Mouse (Mus musculus) stomach, postnatal 0 days (tissue): ENCODE results near the gene Fhit.

Source experiments
- CTCF ChIP-seq: IDR thresholded peaks from 2 replicates; pipeline ENCODE4 v1.5.1; 2016; ENCODE audit warnings: antibody characterized with exemption, low read depth, mild to moderate bottlenecking, moderate library complexity
- EP300 ChIP-seq: optimal IDR thresholded peaks from 2 replicates; pipeline ENCODE3; 2016; ENCODE audit warnings: antibody characterized with exemption

DNA sequence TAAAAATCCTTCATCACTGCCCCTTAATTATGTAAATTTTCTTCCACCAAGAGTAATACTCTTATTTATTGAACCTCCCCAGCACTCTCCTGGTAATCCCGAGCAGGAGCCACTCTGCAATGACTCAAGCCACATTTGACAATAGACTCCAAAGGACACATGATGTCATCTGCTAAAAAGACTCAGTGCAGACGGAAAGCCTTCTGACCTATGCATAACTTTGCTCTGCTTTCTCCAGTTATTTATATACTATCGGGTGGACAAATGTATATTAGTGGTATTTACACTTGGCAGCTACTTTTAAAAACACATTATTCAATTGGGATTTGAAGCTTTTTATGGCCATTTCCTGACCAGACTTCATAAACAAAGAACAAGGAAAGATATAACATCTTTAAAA is 304.2 kb downstream of the Fhit start:
- TF ChIP-seq CTCF (no peak), EP300 (no peak)
